In the genomic region with DNA sequence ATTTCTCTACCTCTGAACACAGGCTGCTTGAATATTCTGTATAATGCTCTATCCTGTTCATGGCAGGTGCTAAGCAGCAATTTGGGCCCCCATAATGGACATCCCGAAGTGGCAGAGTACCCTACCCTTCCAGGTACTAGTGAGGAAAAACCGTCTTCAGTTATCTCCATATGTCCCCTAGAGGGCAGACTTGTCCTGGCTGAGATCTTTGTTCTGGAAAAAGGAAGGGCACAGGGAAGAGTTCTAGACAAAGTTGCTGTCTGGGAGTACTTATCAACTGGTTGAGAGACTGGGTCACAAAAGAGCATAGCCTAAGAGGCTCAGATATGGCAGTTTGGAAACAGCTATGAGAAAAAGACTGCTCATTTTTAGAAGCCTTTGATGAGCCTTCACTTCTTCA, we compare ENCODE assay signal across 8 mouse cellular contexts.
A peak's percentile ranks its signal among the peaks of the same experiment; 100 is the strongest.
DNase-seq lines count a peak whose midpoint lies in the region; ATAC-seq and TF ChIP-seq lines count a peak whose summit lies in the region.
"Had no signal": no experiment of that assay in that cellular context is flagged by ENCODE, and none has a peak within 500 bp of the region (broad histone marks: within the 10 kb centered on the region; RNA-seq: fewer than 3 reads in every experiment).

No protein-coding gene starts in this region.

- no peaks in the 10 kb centered on the region for H3K36me3 ChIP-seq in neural tube, embryonic 14.5 days (ENCODE audit: control insufficient read depth, insufficient read depth, low read length)
- H3K36me3 ChIP-seq: embryonic facial prominence, embryonic 12.5 days had no signal

- no peak overlapping the region for H3K4me2 ChIP-seq in neural tube, embryonic 14.5 days (ENCODE audit: low read depth, low read length)
- H3K4me2 ChIP-seq: embryonic facial prominence, embryonic 12.5 days had no signal

- H3K4me1 ChIP-seq in neural tube, embryonic 14.5 days (ENCODE audit: control insufficient read depth, insufficient read depth, low read length) = no peaks in the 10 kb centered on the region
- H3K4me1 ChIP-seq: embryonic facial prominence, embryonic 12.5 days had no signal

- no peak overlapping the region for H3K9ac ChIP-seq in neural tube, embryonic 14.5 days (replicated peaks; ENCODE audit: low read depth, low read length)
- H3K9ac ChIP-seq: embryonic facial prominence, embryonic 12.5 days had no signal

- no peak overlapping the region for H3K4me3 ChIP-seq in layer of hippocampus, adult 2 months
- H3K4me3 ChIP-seq in neural tube, embryonic 14.5 days (ENCODE audit: low read depth, low read length) = no peak overlapping the region
- H3K4me3 ChIP-seq: embryonic facial prominence, embryonic 12.5 days had no signal

- no peaks in the 10 kb centered on the region; the same call in 1 of the 2 replicates for H3K9me3 ChIP-seq in neural tube, embryonic 14.5 days (ENCODE audit: control insufficient read depth, low read length)
- H3K9me3 ChIP-seq: embryonic facial prominence, embryonic 12.5 days had no signal

- no peaks in the 10 kb centered on the region for H3K27me3 ChIP-seq in neural tube, embryonic 14.5 days (ENCODE audit: control insufficient read depth, insufficient read depth, low read length)
- H3K27me3 ChIP-seq: embryonic facial prominence, embryonic 12.5 days had no signal

- ATAC-seq in neural tube, embryonic 14.5 days (ENCODE audit: low read depth) = peak; percentile 60; the same call in 1 of the 2 replicates

- DNase-seq in layer of hippocampus, adult 2 months (ENCODE audit: low spot score in 2 of 2) = peak; percentile 47 to 57
- no peak for DNase-seq in layer of hippocampus, postnatal 36 days
- DNase-seq in ZHBTc4 (ENCODE audit: low read depth, low spot score) = peak; percentile 39
- DNase-seq in embryo, embryonic 10.5 days (ENCODE audit: low spot score) = peak; percentile 76
- peak; percentile 43 for DNase-seq in kidney, postnatal 14 days
- DNase-seq in gastrocnemius, postnatal 25 days = no peak

- WGBS in neural tube, embryonic 14.5 days = 34% methylated on average over 2 of the region's 2 CpGs

- TF ChIP-seq CTCF in layer of hippocampus, adult 2 months (conservative IDR thresholded peaks at IDR 0.05) = peak; percentile 89

- H3K27ac ChIP-seq in layer of hippocampus, adult 2 months = no peak overlapping the region
- H3K27ac ChIP-seq in neural tube, embryonic 14.5 days (ENCODE audit: low read depth, low read length) = no peak overlapping the region
- H3K27ac ChIP-seq: embryonic facial prominence, embryonic 12.5 days had no signal

Comparison
In these comparisons a context has a peak if more than half of its experiments do, and no peak if none do; other contexts are left out.
1. DNase-seq: peak in layer of hippocampus, adult 2 months (2 of 2), ZHBTc4 (single experiment), embryo, embryonic 10.5 days (single experiment) and kidney, postnatal 14 days (single experiment); none in layer of hippocampus, postnatal 36 days (0 of 2) and gastrocnemius, postnatal 25 days (single experiment).